Mouse (Mus musculus) CH12.LX (cell line): ENCODE measurements around the gene Spata13. TPM values are rescaled to one million over a fixed set of nuclear protein-coding genes. Genes with fewer than 3 reads are reported as not detected.

ENCODE experiments used
- DNase-seq: peaks from one replicate; pipeline ENCODE4 v3.0.0-alpha.2; 2013; ENCODE audit errors: extremely low read depth
- H3K27ac ChIP-seq: 2 replicates; pipeline ENCODE4 v1.5.1; 2012; ENCODE audit warnings: low read depth, mild to moderate bottlenecking, control low read depth, moderate library complexity; ENCODE audit not compliant: insufficient read depth
- H3K27me3 ChIP-seq: replicated peaks from 2 replicates; pipeline ENCODE3; 2012; ENCODE audit warnings: inconsistent platforms
- H3K36me3 ChIP-seq, 2 experiments: replicated peaks in 1 of 2; 2 replicates each; pipeline versions ENCODE3 to v1.6.1; 2012; ENCODE audit warnings: inconsistent platforms in 1 of 2, low read length in 1 of 2, mild to moderate bottlenecking in 1 of 2, mixed read lengths in 1 of 2, moderate library complexity in 1 of 2; ENCODE audit not compliant: control insufficient read depth in 1 of 2, insufficient read depth in 1 of 2
- H3K4me1 ChIP-seq, 2 experiments: 2 replicates each; pipeline ENCODE4 v1.6.1; 2012; ENCODE audit warnings: inconsistent platforms in 1 of 2, moderate library complexity in 1 of 2; ENCODE audit not compliant: insufficient read depth in 2 of 2, control insufficient read depth in 1 of 2
- H3K4me2 ChIP-seq: 2 replicates; pipeline ENCODE4 v1.6.1; 2012; ENCODE audit warnings: low read depth, mild to moderate bottlenecking, control low read depth; ENCODE audit not compliant: poor library complexity, insufficient read depth, severe bottlenecking
- H3K4me3 ChIP-seq, 3 experiments: fragments of 150-350 bp in 1 of 3; sonication (generic) in 1 of 3; replicated peaks in 1 of 3; 2 replicates each; pipeline versions ENCODE3 to v1.5.1; 2011 to 2012; ENCODE audit warnings: low read depth in 2 of 3, low read length in 2 of 3, mild to moderate bottlenecking in 2 of 3, moderate library complexity in 2 of 3, control low read depth in 1 of 3, improper control_type of control experiment in 1 of 3, inconsistent platforms in 1 of 3, mixed read lengths in 1 of 3; ENCODE audit not compliant: poor library complexity in 1 of 3
- H3K79me2 ChIP-seq: replicated peaks from 2 replicates; pipeline ENCODE4 v1.6.1; 2012; ENCODE audit warnings: mild to moderate bottlenecking, moderate library complexity; ENCODE audit not compliant: control insufficient read depth, poor library complexity, insufficient read depth, severe bottlenecking; ENCODE audit errors: extremely low read depth
- H3K9ac ChIP-seq: 2 replicates; pipeline ENCODE4 v1.6.1; 2012; ENCODE audit warnings: low read depth, mild to moderate bottlenecking, control low read depth, moderate library complexity; ENCODE audit not compliant: insufficient read depth
- H3K9me3 ChIP-seq: replicated peaks from 2 replicates; pipeline ENCODE3; 2012; ENCODE audit warnings: low read length, inconsistent platforms, mixed read lengths
- BHLHE40 ChIP-seq: IDR thresholded peaks from 2 replicates; pipeline ENCODE4 v1.6.1; 2011; ENCODE audit warnings: mild to moderate bottlenecking, low read depth, low read length, improper control_type of control experiment
- CHD1 ChIP-seq: IDR thresholded peaks from 2 replicates; pipeline ENCODE4 v1.6.1; 2012; ENCODE audit warnings: low read depth, low read length, improper control_type of control experiment, inconsistent platforms
- CTCF ChIP-seq, 2 experiments: IDR thresholded peaks in 1 of 2; conservative IDR thresholded peaks in 1 of 2; 2 replicates each; pipeline ENCODE4 v1.5.1; 2011 to 2012; ENCODE audit warnings: low read depth in 2 of 2, low read length in 2 of 2, improper control_type of control experiment in 1 of 2, inconsistent platforms in 1 of 2, mild to moderate bottlenecking in 1 of 2, moderate library complexity in 1 of 2
- E2F4 ChIP-seq: IDR thresholded peaks from 2 replicates; pipeline ENCODE4 v1.6.1; 2011; ENCODE audit warnings: low read depth, low read length, improper control_type of control experiment; ENCODE audit not compliant: insufficient replicate concordance
- EP300 ChIP-seq: IDR thresholded peaks from 2 replicates; pipeline ENCODE4 v1.6.1; 2011; ENCODE audit warnings: low read length, improper control_type of control experiment
- ETS1 ChIP-seq: conservative IDR thresholded peaks from 2 replicates; pipeline ENCODE4 v1.6.1; 2012; ENCODE audit warnings: low read depth, mild to moderate bottlenecking, inconsistent platforms, low read length, improper control_type of control experiment, moderate library complexity
- GABPA ChIP-seq: IDR thresholded peaks from 2 replicates; pipeline ENCODE4 v1.6.1; 2012; ENCODE audit warnings: low read depth, low read length, improper control_type of control experiment, inconsistent platforms; ENCODE audit not compliant: insufficient replicate concordance
- HCFC1 ChIP-seq: IDR thresholded peaks from 2 replicates; pipeline ENCODE4 v1.6.1; 2012; ENCODE audit warnings: low read depth, mild to moderate bottlenecking, inconsistent platforms, low read length, improper control_type of control experiment
- JUND ChIP-seq: conservative IDR thresholded peaks from 2 replicates; pipeline ENCODE4 v1.6.1; 2011; ENCODE audit warnings: low read depth, low read length, improper control_type of control experiment
- MAFK ChIP-seq: IDR thresholded peaks from 2 replicates; pipeline ENCODE4 v1.6.1; 2011; ENCODE audit warnings: low read length, improper control_type of control experiment; ENCODE audit not compliant: insufficient replicate concordance
- MAX ChIP-seq: IDR thresholded peaks from 2 replicates; pipeline ENCODE4 v1.6.1; 2011; ENCODE audit warnings: low read length, improper control_type of control experiment
- MXI1 ChIP-seq: IDR thresholded peaks from 2 replicates; pipeline ENCODE4 v1.6.1; 2011; ENCODE audit warnings: mild to moderate bottlenecking, low read depth, low read length, improper control_type of control experiment
- MYC ChIP-seq: IDR thresholded peaks from 2 replicates; pipeline ENCODE4 v1.6.1; 2011; ENCODE audit warnings: low read depth, mild to moderate bottlenecking, improper control_type of control experiment, low read length
- NRF1 ChIP-seq: IDR thresholded peaks from 2 replicates; pipeline ENCODE4 v1.6.1; 2014; ENCODE audit warnings: low read depth, mild to moderate bottlenecking, inconsistent platforms, low read length, improper control_type of control experiment, moderate library complexity
- PAX5 ChIP-seq: IDR thresholded peaks from 2 replicates; pipeline ENCODE4 v1.6.1; 2012; ENCODE audit warnings: low read length, inconsistent platforms, mixed read lengths
- POLR2A ChIP-seq: IDR thresholded peaks from 2 replicates; pipeline ENCODE4 v1.6.1; 2011; ENCODE audit warnings: low read depth, mild to moderate bottlenecking, improper control_type of control experiment, low read length
- POLR2AphosphoS2 ChIP-seq: IDR thresholded peaks from 2 replicates; pipeline ENCODE4 v1.6.1; 2011; ENCODE audit warnings: low read depth, low read length, improper control_type of control experiment
- RAD21 ChIP-seq: IDR thresholded peaks from 2 replicates; pipeline ENCODE4 v1.6.1; 2011; ENCODE audit warnings: low read depth, mild to moderate bottlenecking, low read length, improper control_type of control experiment, moderate library complexity
- RCOR1 ChIP-seq: conservative IDR thresholded peaks from 2 replicates; pipeline ENCODE4 v1.6.1; 2012; ENCODE audit warnings: low read depth, mild to moderate bottlenecking, inconsistent platforms, low read length, improper control_type of control experiment
- SIN3A ChIP-seq: IDR thresholded peaks from 2 replicates; pipeline ENCODE4 v1.6.1; 2012; ENCODE audit warnings: low read length, improper control_type of control experiment, inconsistent platforms
- SMC3 ChIP-seq: IDR thresholded peaks from 2 replicates; pipeline ENCODE4 v1.6.1; 2011; ENCODE audit warnings: low read depth, low read length, improper control_type of control experiment
- UBTF ChIP-seq: IDR thresholded peaks from 2 replicates; pipeline ENCODE4 v1.6.1; 2012; ENCODE audit warnings: low read depth, mild to moderate bottlenecking, inconsistent platforms, low read length, improper control_type of control experiment, moderate library complexity
- USF1 ChIP-seq: IDR thresholded peaks from 2 replicates; pipeline ENCODE4 v1.6.1; 2014; ENCODE audit warnings: low read depth, mild to moderate bottlenecking, inconsistent platforms, low read length, improper control_type of control experiment
- USF2 ChIP-seq: conservative IDR thresholded peaks from 2 replicates; pipeline ENCODE4 v1.6.1; 2011; ENCODE audit warnings: low read depth, low read length, improper control_type of control experiment
- ZC3H11A ChIP-seq: IDR thresholded peaks from 2 replicates; pipeline ENCODE4 v1.6.1; 2012; ENCODE audit warnings: low read depth, mild to moderate bottlenecking, inconsistent platforms, low read length, improper control_type of control experiment
- ZKSCAN1 ChIP-seq: IDR thresholded peaks from 2 replicates; pipeline ENCODE4 v1.6.1; 2012; ENCODE audit warnings: low read depth, inconsistent platforms, low read length, improper control_type of control experiment, borderline replicate concordance
- ZNF384 ChIP-seq: IDR thresholded peaks from 2 replicates; pipeline ENCODE4 v1.6.1; 2012; ENCODE audit warnings: low read depth, low read length, improper control_type of control experiment, inconsistent platforms
- dilution Hi-C: fragments of 300-500 bp; cut with MboI; formaldehyde crosslinking; loops from 2 replicates; pipeline ENCODE4 v1.14.3; 2020; ENCODE audit warnings: low sequenced_read_pairs; ENCODE audit not compliant: extremely low pct_unique_long_range_greater_than_20kb, extremely low pct_ligation_motif_present
- in situ Hi-C: fragments of 300-500 bp; cut with MboI; formaldehyde crosslinking; loops from 3 replicates; pipeline ENCODE4 v1.14.3; 2019; ENCODE audit warnings: low sequenced_read_pairs, low pct_ligation_motif_present, low pct_unique_long_range_greater_than_20kb, mixed read lengths
- polyA plus RNA-seq: library from polyadenylated mRNA; unstranded; fragments of >175 nt; gene quantifications from 2 replicates; pipeline ENCODE4 v1.2.1, GENCODE M21; 2012; ENCODE audit warnings: low read depth; ENCODE audit not compliant: insufficient read length
- total RNA-seq, 2 experiments: library from RNA; depleted of rRNA; stranded (reverse); fragments of 300-350 nt in 1 of 2; fragments of >200 nt in 1 of 2; gene quantifications; 2 replicates each; pipeline ENCODE4 v1.2.3; 2012 to 2014

Gene Spata13
- total and polyA plus RNA-seq, 3 experiments = 11.6 to 15.9 (median 13.6) TPM

DNA sequence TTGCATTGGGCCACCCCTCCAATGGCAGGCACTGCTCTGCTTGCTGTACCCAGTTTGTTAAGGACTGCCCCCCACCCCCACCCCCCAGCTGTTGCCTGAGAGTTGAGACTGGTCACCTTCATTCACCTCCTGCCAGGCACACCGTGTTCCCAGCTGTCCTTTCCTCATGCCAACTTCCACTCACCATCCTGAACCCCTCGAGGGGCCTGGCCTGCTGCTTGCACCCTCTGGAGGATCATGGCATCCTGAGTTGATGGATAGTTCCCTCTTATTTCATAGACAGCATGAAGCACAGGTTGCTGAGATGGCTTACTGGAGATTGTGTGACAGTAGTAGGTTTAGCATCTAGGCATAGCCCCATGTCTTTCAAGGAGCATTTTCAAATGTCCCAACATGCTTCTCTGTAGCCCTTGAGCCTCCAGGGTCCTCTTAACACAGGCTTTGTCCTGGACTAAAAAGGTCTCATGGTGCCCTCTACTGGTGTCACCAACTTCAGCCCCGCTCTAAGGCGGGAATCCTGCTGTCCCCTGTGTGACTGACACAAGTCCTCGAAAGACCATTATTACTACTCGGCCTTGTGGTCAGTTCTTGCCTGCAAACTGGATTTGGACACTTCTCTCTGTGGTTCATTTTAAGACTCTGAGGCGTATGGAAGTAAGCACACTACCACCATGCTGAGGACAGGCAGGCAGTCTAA is 54.9 kb downstream of the Spata13 start:
- TF ChIP-seq CTCF (conservative IDR thresholded peaks at IDR 0.05 in 1 of 2, IDR thresholded peaks at IDR 0.05 in 1 of 2; ENCODE audit: low read depth in 2 of 2, low read length in 2 of 2) = peak; percentile 52 to 87; a peak in 3 of 4 replicates
- TF ChIP-seq RCOR1 = no peak
- TF ChIP-seq POLR2AphosphoS2 = no peak
- no peak for TF ChIP-seq USF2
- no peak for TF ChIP-seq PAX5
- no peak for TF ChIP-seq HCFC1
- TF ChIP-seq ZC3H11A = peak; percentile 44; the same call in 1 of the 2 replicates
- no peak for TF ChIP-seq SIN3A
- TF ChIP-seq MAFK = no peak
- TF ChIP-seq RAD21 = peak; percentile 91
- no peak for TF ChIP-seq ZKSCAN1
- peak; percentile 96 for TF ChIP-seq E2F4
- peak; percentile 89 for TF ChIP-seq SMC3
- TF ChIP-seq ETS1 = no peak
- no peak for TF ChIP-seq CHD1
- no peak for TF ChIP-seq POLR2A
- no peak for TF ChIP-seq BHLHE40
- no peak for TF ChIP-seq MAX
- no peak for TF ChIP-seq MYC
- TF ChIP-seq GABPA = no peak
- TF ChIP-seq JUND = no peak
- in situ Hi-C loops = no loop called here

GRCm38 (mm10) chr14:60689768-60690167 is 56.0 kb downstream of the Spata13 start:
- Histone ChIP-seq H3K9me3 (no peaks in the 10 kb centered on the region), H3K27ac (no peak overlapping the region), H3K27me3 (no peaks in the 10 kb centered on the region), H3K4me3 (no peak overlapping the region), H3K4me1 (peaks cover 0 to 7% of the 10 kb centered on the region in 2 experiments; a peak in 1 of 4 replicates), H3K79me2 (no peaks in the 10 kb centered on the region), H3K36me3 (no peaks in the 10 kb centered on the region), H3K9ac (no peak overlapping the region), H3K4me2 (no peak overlapping the region)
- no peak for TF ChIP-seq POLR2A
- TF ChIP-seq POLR2AphosphoS2 = no peak
- TF ChIP-seq MYC = no peak
- TF ChIP-seq ZNF384 = no peak
- TF ChIP-seq UBTF = no peak
- no peak for TF ChIP-seq SIN3A
- TF ChIP-seq E2F4 = no peak
- TF ChIP-seq USF1 = no peak
- TF ChIP-seq GABPA = no peak
- TF ChIP-seq RCOR1 = no peak
- no peak for TF ChIP-seq CTCF (conservative IDR thresholded peaks at IDR 0.05 in 1 of 2, IDR thresholded peaks at IDR 0.05 in 1 of 2; ENCODE audit: low read depth in 2 of 2, low read length in 2 of 2)
- no peak for TF ChIP-seq MAX
- no peak for TF ChIP-seq RAD21
- TF ChIP-seq MXI1 = no peak
- no peak for TF ChIP-seq ZKSCAN1
- no peak for TF ChIP-seq EP300
- no peak for TF ChIP-seq MAFK
- no peak for TF ChIP-seq SMC3
- TF ChIP-seq NRF1 = no peak
- in situ Hi-C loops = loop anchor here (5.0 to 10.0 kb wide), 2 partner anchors 162 to 425 kb away; no protein-coding TSS in a partner anchor
- no peak for DNase-seq
- dilution Hi-C loops = no loop called here

More for the DNA sequence above, 54.9 kb downstream of the Spata13 start:
- H3K4me1 ChIP-seq = peaks cover 0 to 3% of the 10 kb centered on the region in 2 experiments; a peak in 1 of 4 replicates
- no peak overlapping the region for H3K4me3 ChIP-seq
- dilution Hi-C loops = no loop called here
- DNase-seq = peak; percentile 70
- no peak overlapping the region for H3K9ac ChIP-seq
- H3K27me3 ChIP-seq = no peaks in the 10 kb centered on the region
- H3K79me2 ChIP-seq = no peaks in the 10 kb centered on the region
- no peaks in the 10 kb centered on the region for H3K9me3 ChIP-seq
- no peak overlapping the region for H3K27ac ChIP-seq
- H3K4me2 ChIP-seq = no peak overlapping the region
- H3K36me3 ChIP-seq = no peaks in the 10 kb centered on the region
